Mouse (Mus musculus) gastrocnemius, postnatal 10 days (tissue): ENCODE results near the gene Tmem50b. TPM values are rescaled to one million over a fixed set of nuclear protein-coding genes. Genes with fewer than 3 reads are reported as not detected.
"Not testable (repeated sequence)": the region's sequence is repeated elsewhere in the genome, so short reads cannot be mapped to it uniquely, and the experiment has no call there.

Source experiments
- DNase-seq: peaks from one replicate; pipeline ENCODE4 v3.0.0; 2021; ENCODE audit warnings: mixed read lengths
- long read RNA-seq, 2 experiments: library from polyadenylated mRNA; stranded (forward); transcript quantifications; one replicate each; pipeline ENCODE4 v2.0.0; 2021
- total RNA-seq, 2 experiments: library from RNA; stranded (reverse); gene quantifications; 2 replicates each; pipeline ENCODE4 v1.2.3; 2021

Gene Tmem50b
- 10 to 100 TPM; 15.2 to 15.9 TPM for total RNA-seq
- long read RNA-seq, experiment 1, transcript Tmem50b-201 (7 exons, 2,347 nt): major isoform, 31 of 35 reads
- long read RNA-seq, experiment 1, partial matches to known transcripts: 1 of 35 reads
- long read RNA-seq, experiment 1, other reads (novel, unspliced or antisense): 3 of 35 reads
- long read RNA-seq, experiment 2, transcript Tmem50b-201 (7 exons, 2,347 nt): major isoform, 24 of 33 reads
- long read RNA-seq, experiment 2, partial matches to known transcripts: 2 of 33 reads
- long read RNA-seq, experiment 2, other reads (novel, unspliced or antisense): 7 of 33 reads

- DNase-seq: peak; percentile 99
Measured at GRCm38 (mm10) chr16:91597672-91598010, at the start of gene Tmem50b. Tmem50b (minus strand) TSS chr16:91597800.

DNA sequence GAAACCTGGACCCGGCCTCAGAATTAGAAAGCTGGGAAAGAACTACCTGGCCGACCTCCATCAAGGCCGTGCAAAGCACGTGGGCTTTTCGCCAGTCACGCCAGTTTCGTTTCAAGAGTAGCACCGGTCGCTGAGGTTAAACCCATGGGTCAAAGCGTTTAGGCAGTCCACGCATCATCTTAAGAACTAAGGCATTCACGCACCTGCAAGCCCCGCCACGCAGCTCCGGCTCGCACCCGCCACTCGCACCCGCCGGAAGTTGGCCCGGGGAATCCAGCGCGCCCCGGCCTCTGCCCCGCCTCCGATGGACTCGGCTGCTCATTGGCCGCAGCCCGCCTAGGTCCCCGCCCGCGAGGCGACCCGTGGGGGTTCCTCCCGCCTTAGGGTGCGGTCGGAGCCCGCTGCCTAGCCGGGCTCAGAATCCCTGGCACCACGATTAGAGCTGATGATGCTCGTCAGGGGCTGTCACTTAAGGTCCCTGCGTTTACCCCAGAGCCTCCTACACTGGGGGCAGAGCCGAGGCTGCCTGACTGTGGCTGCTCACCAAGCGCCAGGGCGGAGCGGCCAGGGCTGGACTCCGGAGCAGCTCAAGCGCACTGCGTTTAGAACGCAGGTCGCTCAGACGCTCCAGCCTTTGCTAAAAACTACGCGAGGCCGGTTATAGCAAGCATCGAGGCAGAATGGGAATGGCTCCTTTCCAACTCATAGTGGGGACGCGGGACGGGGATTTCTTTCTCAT lies 49.2 kb upstream of the Tmem50b start, which contains the start of gene Gart:
Gene Gart (minus strand): TSS at position 272 of the 739 bp plus-strand sequence.
- DNase-seq: peak; percentile 94

- DNase-seq: no peak
Measured at GRCm38 (mm10) chr16:91645995-91646602, 48.5 kb upstream of the Tmem50b start.

- not testable (repeated sequence) for DNase-seq
Measured at GRCm38 (mm10) chr16:91645420-91645819, 47.8 kb upstream of the Tmem50b start.

DNA sequence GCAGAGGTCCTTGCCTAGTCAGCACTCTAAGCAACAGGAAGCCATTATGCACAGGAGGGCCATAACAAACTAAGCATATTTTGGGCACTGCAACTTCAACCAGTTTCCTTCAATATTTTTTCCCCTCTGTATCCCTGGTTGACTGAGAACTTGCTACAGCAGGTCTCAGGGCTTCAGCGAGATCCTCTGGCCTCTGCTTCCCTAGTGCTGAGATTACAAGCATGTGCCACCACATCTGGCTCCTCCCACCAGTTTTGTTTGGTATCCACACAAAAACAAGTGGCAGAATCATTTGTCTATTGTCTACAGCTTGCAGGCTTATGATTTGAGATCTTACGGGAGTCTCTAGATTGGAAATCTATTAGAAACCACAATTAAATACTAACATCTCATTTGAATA lies 47.3 kb upstream of the Tmem50b start:
- no peak for DNase-seq

DNA sequence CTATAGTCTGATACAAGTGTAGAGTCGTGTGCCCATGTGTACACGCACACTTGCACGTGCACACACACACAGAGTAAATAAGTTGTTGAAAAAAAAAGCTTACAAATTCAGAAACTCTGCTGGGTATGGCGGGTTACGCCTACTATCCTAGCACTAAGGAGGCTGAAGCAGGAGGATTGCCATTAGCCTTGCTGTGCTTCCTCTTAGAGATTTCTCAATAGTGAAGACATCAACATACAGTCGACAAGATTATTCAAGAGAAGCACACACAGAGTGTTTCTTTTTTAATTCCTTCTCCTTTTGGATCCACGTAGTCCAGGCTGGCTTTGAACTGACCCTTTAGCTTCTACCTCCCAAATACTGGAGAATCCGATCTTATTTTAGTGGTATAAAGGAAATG lies 42.6 kb upstream of the Tmem50b start:
- no peak for DNase-seq

DNA sequence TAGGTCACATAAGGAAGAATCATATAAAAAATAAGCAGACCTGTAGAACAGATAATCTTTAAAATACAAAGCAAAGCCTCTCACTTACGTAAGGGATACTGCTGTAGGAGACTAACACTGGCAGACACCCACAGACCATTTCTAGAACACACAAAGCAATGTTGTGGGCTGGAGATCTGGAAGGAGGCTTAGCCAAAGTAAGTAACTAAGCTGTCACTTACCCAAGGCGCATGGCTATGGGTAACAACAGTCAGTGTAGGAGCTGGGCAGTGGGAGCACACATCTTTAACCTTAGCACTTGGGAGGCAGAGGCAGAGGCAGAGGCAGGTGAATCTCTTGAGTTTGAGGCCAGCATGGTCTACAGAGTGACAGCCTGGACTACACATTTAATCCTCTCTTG lies 42.0 kb upstream of the Tmem50b start:
- no peak for DNase-seq

DNA sequence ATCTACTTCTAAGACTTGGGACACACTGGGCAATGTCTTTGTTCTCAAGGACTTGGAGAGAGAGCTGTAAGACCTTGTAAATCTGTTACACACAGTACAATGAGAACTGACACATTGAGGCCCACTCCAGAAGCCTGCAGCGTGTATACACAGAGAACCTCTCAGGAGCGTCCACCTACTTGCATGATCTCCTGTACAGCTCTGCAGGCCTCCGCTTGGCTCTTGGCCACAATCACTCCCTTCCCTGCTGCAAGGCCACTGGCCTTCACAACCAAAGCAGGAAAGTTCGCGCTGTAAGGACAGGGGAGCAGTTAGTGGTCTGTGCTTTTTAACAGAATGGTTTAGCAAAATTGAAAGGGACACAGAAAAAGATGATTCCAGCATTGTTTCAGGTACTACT lies 41.6 kb upstream of the Tmem50b start:
- no peak for DNase-seq

DNA sequence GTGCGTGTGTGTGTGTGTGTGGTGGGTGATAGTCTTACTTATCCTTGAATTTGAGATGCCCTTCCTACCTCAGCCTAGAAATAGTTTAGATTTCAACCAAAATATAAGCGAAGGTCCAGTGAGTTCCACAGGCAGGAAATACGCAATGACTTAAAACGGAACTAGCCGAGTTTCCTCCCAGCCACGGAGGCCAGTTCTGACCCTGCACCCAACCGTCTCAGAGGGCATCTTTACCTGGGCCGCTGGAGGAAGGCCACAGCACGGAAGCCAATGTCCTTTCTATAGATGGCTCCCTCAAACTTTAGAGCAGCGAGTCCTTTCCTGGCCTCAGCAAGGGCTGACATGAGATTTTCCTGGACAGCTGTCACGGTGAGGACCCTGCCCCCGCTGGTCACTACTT lies 36.0 kb upstream of the Tmem50b start:
- no peak for DNase-seq

DNA sequence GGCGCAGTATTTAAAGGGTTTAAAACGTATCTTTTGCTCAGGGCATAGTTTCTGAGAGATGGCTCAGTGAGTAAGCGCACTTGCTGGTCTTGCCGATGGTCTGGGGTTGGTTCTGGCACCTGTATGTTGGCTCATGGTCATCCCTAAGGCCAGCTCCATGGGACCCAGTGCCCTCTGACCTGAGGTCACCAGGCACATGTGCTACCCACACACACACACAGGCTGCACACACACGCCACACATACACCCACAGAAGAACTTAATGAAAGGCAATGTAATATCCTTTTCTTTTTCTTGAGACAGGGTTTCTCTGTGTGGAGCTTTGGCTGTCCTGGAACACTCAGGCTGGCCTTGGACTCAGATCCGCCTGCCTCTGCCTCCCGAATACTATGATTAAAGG lies 35.3 kb upstream of the Tmem50b start:
- DNase-seq: no peak

DNA sequence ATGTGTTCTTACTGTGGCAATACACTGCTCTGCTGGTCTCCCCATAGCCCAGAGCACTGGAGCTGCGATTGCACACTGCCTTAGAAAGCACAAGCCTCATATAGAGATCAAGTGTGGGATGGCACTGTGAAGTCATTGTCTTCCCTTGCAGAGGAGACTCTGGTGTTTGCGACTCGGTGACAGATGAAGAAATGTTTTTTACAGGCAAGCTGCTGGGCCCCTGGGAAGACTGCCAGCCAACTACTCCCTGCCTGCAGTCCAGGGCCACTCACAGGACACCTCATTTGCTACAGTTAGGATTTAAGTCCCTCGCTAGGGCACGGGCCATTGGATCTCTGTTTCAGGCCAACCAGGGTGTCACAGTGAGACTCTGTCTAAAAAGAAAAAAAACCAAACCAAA lies 34.8 kb upstream of the Tmem50b start:
- no peak for DNase-seq

DNA sequence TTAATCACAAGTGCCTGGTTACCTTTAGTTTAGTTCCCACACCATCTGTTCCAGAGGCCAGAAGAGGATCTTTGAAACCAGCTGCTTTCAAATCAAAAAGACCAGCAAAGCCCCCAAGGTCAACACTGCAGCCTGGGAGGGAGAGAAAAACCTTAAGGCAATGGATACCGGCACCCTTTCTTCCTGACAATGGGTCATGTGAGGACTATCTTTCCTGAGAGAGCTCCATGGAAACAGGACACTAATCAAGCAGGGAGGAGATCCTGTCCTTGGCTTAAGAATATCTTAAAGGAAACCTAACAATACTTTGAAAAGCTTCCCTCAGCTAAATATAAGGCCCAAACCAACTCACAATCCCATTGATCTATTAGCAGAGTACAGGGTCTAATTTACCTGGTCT lies 33.0 kb upstream of the Tmem50b start:
- DNase-seq: no peak

- no peak for DNase-seq
Measured at GRCm38 (mm10) chr16:91629749-91630148, 32.1 kb upstream of the Tmem50b start.

DNA sequence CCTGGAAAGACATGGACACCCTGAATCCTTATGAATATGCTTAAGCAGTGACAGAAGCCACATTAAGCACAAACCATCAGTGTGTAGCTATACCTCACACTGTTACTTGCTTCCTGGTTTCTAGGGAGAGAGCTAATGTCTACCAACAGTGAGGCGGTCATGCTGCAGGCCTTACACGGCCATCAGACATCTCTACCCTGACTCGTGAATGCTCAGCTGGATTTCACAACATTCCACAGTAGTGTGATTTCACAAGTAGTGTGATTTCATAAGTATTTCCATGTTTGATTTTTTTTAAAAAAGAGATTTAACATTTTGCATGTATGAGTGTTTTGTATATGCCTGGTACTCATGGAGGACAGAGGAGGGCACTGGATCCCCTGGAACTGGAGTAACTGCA lies 31.1 kb upstream of the Tmem50b start:
- no peak for DNase-seq

DNA sequence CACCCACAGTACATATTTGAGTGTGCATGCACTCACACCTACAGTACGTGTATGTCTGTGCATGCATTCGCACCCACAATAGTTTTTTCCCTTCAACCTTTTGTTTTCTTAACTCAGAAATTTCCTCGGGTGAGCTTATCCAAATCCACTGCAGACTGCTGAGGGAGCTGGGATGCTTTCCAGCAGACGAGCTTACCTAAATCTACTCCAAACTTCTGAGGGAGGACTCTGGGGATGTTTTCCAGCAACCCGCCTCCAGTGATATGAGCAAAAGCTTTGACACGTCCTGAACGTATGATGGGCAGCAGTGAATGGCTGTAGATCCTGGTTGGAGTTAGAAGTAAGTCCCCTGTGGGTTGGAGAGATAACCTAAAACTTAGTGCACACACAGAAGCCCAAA lies 30.2 kb upstream of the Tmem50b start:
- no peak for DNase-seq

DNA sequence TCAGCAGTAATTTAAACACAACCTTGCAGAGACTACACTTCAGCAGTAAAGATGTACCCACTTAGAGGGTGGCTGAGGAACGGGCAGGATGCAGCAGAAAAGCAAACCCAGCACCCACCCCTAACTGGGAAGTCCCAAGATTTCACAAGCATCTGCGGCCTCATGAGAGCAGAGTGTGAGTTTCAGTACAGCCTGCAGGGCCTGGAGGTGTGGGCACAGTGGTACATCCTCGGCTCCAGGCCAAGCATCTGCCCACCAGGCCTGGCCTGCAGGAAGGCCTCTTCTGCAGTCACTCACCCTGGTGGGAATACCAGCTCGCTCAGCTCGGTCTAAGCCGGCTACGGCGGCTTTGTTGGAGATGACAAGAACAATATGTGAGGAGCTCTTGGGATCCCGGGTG lies 25.5 kb upstream of the Tmem50b start:
- no peak for DNase-seq

DNA sequence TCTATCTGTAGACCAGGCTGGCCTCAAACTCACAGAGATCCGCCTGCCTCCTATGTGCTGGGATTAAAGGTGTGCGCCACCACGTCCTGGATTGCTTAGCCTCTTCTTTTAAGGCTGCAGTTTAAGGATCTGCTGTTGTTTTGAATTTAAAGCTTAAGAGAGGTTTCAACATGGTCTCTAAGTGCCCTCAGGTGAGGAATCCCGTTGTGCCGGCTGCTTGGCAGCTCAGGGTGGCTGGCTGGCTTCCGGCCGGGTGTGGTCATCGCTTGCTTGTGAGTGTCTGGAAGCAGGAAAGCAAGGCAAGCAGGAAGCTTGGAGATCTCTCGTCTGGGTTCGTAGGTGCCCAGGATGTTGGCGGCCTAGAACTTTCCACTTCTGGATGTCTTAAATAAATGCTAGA lies 23.4 kb upstream of the Tmem50b start:
- DNase-seq: no peak

- DNase-seq: no peak
Measured at GRCm38 (mm10) chr16:91620185-91620584, 22.6 kb upstream of the Tmem50b start.

- DNase-seq: peak; percentile 59
Measured at GRCm38 (mm10) chr16:91618511-91619501, 21.2 kb upstream of the Tmem50b start, which contains the start of gene Dnajc28. Dnajc28 (minus strand) TSS chr16:91619026.

DNA sequence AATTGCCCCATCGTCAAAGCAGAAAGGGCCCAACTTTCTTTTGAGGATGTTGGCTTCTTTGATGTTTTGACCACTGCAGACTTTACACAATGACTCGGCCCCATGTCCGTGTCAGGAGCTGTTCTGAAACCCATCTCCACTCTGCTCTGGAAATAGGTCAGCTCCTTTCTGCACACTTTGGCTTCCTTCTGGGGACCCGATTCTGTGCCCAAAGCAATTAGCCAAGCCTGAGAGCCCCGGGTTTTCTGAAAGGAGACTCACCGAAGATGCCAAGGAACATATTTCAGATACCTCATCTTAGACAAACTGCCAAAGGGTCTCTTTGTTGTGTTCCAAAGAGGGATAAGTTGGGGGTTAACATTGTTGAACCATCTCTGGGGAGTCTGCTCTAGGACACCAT lies 17.0 kb upstream of the Tmem50b start:
- no peak for DNase-seq

- DNase-seq: no peak
Measured at GRCm38 (mm10) chr16:91612525-91612924, 14.9 kb upstream of the Tmem50b start.

DNA sequence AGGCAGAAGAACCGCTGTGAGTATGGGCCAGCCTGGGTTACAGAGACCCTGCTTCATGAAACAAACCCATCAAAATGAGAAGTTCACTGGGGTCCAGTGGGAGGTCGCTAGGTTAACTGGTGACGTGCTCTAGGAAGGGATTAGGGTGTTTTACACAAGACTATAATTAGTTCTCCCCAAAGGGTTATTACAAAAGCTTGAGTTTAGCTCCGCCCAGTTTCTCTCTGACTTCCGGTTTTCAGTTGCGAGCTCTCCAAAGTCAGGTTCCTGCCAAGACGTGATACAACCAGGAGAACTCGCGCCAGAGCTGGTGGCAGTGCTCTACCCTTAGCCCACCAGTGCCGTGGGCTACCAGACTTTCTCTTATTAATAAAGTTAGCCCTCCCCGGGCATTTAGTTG lies 13.6 kb upstream of the Tmem50b start:
- no peak for DNase-seq
